Mouse (Mus musculus) ES-E14 (cell line): ENCODE measurements around the gene Aaed1.

Source experiments
- CHD2 ChIP-seq: IDR thresholded peaks from 2 replicates; pipeline ENCODE4 v1.6.1; 2014; ENCODE audit warnings: mild to moderate bottlenecking, low read depth, low read length, inconsistent platforms
- HCFC1 ChIP-seq: IDR thresholded peaks from 2 replicates; pipeline ENCODE4 v1.6.1; 2012; ENCODE audit warnings: low read length, inconsistent platforms, borderline replicate concordance; ENCODE audit not compliant: insufficient read depth
- ZC3H11A ChIP-seq: IDR thresholded peaks from 2 replicates; pipeline ENCODE4 v1.6.1; 2012; ENCODE audit warnings: low read depth, mild to moderate bottlenecking, inconsistent platforms, low read length, borderline replicate concordance
- ZNF384 ChIP-seq: IDR thresholded peaks from 2 replicates; pipeline ENCODE4 v1.6.1; 2012; ENCODE audit warnings: low read depth, low read length, inconsistent platforms

DNA sequence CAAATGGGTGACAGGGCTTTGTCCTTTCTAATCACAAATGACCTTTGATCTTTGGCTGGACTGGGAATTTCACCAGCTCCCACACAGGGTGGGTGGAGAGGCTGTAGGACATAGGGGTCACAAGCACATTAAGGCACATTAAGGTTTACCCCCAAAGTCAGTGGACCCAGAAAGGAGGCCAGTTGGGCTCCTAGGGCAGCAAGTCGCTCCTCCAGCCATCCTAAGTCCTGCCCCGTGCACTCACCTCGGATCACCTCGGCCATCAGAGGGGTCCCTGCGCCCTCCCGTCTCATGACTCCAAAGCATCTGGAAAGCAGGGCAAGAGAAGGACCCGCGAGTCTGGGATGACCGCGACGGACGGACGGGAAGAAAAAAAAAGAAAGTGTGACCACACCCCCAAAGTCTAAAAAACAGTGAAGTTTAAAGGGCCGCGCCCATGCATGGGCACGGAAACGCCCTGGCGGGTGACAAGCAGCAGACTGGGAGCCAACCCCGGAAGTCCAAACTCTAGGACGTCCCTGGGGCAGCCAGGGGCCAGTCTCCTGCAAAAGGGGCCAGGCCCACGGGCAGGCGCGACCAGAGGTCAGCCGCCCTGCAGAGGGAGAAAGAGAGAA, 64.2 kb downstream of the Aaed1 start:
- no peak for TF ChIP-seq ZNF384
- no peak for TF ChIP-seq CHD2
- no peak for TF ChIP-seq ZC3H11A
- TF ChIP-seq HCFC1: no peak
